Mouse (Mus musculus) neural tube, postnatal 0 days (tissue): Measurements from ENCODE around the gene Olfr503. TPM values are rescaled to one million over a fixed set of nuclear protein-coding genes. Genes with fewer than 3 reads are reported as not detected.

Experiments used
- polyA plus RNA-seq: library from polyadenylated mRNA; unstranded; fragments of >200 nt; fragmentation: Nextera tagmentation; extraction: Ambion mirVana; gene quantifications from 2 replicates; pipeline ENCODE4 v1.2.1, GENCODE M21; 2015

Olfr503 gene
- not detected in 2 replicates for polyA plus RNA-seq

DNA sequence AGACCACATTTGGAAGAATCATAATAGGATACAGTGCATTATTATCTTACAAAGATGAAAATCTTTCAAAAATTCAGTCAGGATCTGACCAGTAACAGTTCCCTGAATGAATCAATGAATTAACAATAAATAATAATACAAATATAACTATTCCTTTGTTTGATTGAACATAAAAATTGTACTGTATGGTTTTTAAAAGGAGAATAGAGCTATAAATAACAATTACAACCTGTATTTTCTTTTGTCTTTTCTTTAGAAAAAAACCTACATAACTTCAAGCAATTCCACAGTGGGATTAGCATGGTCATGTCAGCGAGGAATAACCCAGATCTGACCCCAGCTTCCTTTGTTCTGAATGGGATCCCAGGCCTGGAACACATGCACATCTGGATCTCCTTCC, at the start of gene Olfr503:
TSS of gene Olfr503 (plus strand) at position 301 of the 400 bp plus-strand sequence.

DNA sequence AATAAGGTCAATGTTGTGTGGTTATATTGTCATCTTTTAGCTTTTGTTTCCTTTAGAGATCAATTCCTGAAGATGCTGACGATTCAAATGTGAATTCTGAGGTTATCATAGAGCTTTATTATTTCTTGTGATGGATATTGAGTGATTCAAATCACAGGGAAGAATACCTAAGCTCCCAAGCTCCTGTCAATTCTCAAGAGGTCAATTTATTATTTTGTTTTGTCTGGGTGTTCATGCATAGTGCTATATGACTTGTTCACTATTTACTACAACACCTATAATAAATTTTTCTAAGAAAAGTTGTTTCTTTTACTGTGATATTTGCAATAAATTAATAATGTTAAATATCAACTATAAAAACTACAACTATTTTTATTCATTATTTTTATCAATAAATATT, 19.4 kb upstream of the Olfr503 start, which contains the start of gene Olfr502:
TSS of gene Olfr502 (minus strand) at position 101 of the 400 bp plus-strand sequence.

DNA sequence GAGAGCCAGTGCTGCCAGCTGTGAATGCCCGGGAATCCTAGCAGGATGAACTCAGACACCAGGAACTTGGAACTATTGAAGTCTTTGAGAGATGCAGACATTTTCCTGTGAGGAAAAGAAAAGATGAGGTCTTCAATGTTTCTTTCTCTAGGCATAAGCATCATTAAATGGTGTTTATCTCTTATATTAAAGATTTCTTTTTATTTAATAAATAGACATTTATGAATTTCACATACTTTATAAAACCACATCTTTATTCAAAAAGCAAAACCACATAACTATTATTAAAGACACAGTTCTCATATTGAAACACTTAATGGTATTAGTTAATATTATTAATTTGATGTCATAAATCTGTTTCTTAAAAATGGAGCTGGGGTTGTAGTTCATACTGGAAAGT, 21.4 kb downstream of the Olfr503 start, which contains the start of gene Olfr504:
TSS of gene Olfr504 (minus strand) at position 101 of the 400 bp plus-strand sequence.

Other genes starting within 250 kb of the Olfr503 start
- gene Olfr491, start 231.1 kb upstream of the Olfr503 start, polyA plus RNA-seq: not detected in 2 replicates
- gene Olfr492, start 220.9 kb upstream of the Olfr503 start, polyA plus RNA-seq: not detected in 2 replicates
- not detected in 2 replicates for gene Olfr493, start 197.5 kb upstream of the Olfr503 start, polyA plus RNA-seq
- gene Olfr494, start 179.2 kb upstream of the Olfr503 start, polyA plus RNA-seq: not detected in 2 replicates
- not detected in 2 replicates for gene Olfr495, start 151.4 kb upstream of the Olfr503 start, polyA plus RNA-seq
- gene Olfr497, start 124.1 kb upstream of the Olfr503 start, polyA plus RNA-seq: not detected in 2 replicates
- gene Olfr498, start 79.2 kb upstream of the Olfr503 start, polyA plus RNA-seq: not detected in 2 replicates
- gene Olfr502, start 19.5 kb upstream of the Olfr503 start, polyA plus RNA-seq: not detected in 2 replicates
- not detected in 2 replicates for gene Olfr504, start 21.3 kb downstream of the Olfr503 start, polyA plus RNA-seq
- gene Olfr506, start 66.3 kb downstream of the Olfr503 start, polyA plus RNA-seq: not detected in 2 replicates
- not detected in 2 replicates for gene Olfr507, start 77.3 kb downstream of the Olfr503 start, polyA plus RNA-seq
- not detected in 2 replicates for gene Olfr508, start 85.5 kb downstream of the Olfr503 start, polyA plus RNA-seq
- gene Olfr509, start 107.4 kb downstream of the Olfr503 start, polyA plus RNA-seq: not detected in 2 replicates
- not detected in 2 replicates for gene Olfr510, start 121.9 kb downstream of the Olfr503 start, polyA plus RNA-seq
- not detected in 2 replicates for gene Olfr512, start 168.8 kb downstream of the Olfr503 start, polyA plus RNA-seq
- gene Olfr513, start 206.4 kb downstream of the Olfr503 start, polyA plus RNA-seq: not detected in 2 replicates